Mouse (Mus musculus) thymus, adult 2 months (tissue): ENCODE results near the gene Zfp607b.

Experiments
- CTCF ChIP-seq: fragments of 200-500 bp; IDR thresholded peaks from 2 replicates; pipeline ENCODE4 v1.5.1; 2012; ENCODE audit warnings: mild to moderate bottlenecking, control low read depth, low read length, moderate library complexity, borderline replicate concordance; ENCODE audit not compliant: control insufficient read depth, poor library complexity, insufficient read depth; ENCODE audit errors: extremely low read depth
- POLR2A ChIP-seq: fragments of 200-500 bp; IDR thresholded peaks from 2 replicates; pipeline ENCODE4 v1.6.1; 2012; ENCODE audit warnings: mild to moderate bottlenecking, low read length, control low read depth, moderate library complexity; ENCODE audit not compliant: control insufficient read depth, poor library complexity, insufficient read depth; ENCODE audit errors: extremely low read depth

DNA sequence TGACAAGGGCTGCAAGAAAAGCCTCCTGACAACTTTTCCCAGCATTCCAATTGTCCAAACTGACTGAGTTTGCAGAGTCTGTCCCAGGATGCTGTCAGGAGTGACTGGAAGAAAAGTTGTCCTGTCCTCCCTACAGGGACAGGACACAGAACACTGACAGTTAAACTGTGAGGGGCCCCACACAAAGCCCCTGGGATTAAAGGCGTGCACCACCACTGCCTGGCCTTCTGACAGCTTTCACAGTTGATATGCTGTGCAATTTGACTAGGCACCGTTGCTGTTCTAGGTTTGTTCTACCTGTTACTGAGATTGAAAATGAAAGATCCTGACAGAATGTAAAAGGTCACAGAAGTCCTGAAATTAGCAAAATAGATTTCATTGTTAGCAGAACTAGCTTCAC, 38.3 kb downstream of the Zfp607b start:
- no peak for TF ChIP-seq POLR2A
- TF ChIP-seq CTCF, result no peak
